Mouse (Mus musculus): ENCODE results near the gene Elf2. TPM values are rescaled to one million over a fixed set of nuclear protein-coding genes. Genes with fewer than 3 reads are reported as not detected.

Elf2 gene
- polyA plus RNA-seq, 1 experiment from 2014 or later: 38.6 TPM

DNA sequence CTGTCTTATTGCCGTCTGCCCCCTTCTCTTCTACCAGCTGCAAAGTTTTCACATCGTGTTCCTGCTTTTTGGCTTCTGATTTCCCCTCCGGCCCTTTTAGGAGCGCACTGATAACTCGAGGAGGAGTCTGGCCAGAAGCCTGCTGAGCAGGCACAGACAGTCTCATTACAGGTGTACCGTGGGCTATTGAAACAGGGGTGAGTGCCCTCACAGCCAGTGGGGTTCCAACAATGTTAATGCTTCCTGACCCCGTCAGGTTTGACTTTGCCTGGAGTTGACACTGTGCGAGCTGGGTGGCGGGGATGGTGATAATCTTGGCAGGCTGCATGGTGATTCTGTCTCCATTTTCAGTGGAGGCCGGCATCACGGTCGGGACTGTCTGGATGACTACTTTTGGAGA is 84.0 kb downstream of the Elf2 start:
- H3K4me1 ChIP-seq (replicated peaks; ENCODE audit: control insufficient read depth, insufficient read depth, low read length): no peaks in the 10 kb centered on the region
- H3K27ac ChIP-seq (ENCODE audit: low read depth, low read length): no peak overlapping the region
- no peaks in the 10 kb centered on the region for H3K9me3 ChIP-seq (ENCODE audit: control insufficient read depth)
- H3K36me3 ChIP-seq (ENCODE audit: control insufficient read depth, insufficient read depth): peaks cover 90% of the 10 kb centered on the region
- TF ChIP-seq CTCF (IDR thresholded peaks at IDR 0.05; ENCODE audit: low read depth): no peak
- WGBS: 91% methylated on average over 12 of the region's 12 CpGs
- ATAC-seq: no peak
- no peak overlapping the region for H3K4me2 ChIP-seq (replicated peaks; ENCODE audit: low read depth)
- no peak overlapping the region for H3K9ac ChIP-seq (ENCODE audit: low read depth, low read length)
- no peaks in the 10 kb centered on the region for H3K27me3 ChIP-seq (replicated peaks; ENCODE audit: control insufficient read depth, insufficient read depth, low read length)
- no peak overlapping the region for H3K4me3 ChIP-seq (ENCODE audit: low read depth, low read length)

DNA sequence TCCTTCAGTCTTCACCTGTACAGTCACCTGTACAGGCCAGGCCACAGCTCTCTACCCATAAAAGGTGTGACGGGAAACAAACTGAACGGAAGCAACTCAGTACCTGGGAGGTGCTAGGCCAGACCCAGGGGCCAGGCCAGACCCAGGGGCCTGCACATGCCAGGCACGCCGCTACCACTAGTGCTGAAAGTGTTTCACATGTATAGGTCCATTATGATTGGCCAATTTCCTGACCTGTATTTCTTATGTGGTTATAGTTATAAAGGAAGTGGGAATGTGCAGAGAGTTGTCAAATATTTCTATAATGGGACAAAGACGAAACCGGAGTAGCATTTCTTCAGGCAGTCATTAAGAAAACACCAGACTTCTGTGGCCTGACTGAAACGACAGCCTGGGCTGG is 85.7 kb downstream of the Elf2 start:
- H3K27ac ChIP-seq (ENCODE audit: low read depth, low read length): no peak overlapping the region
- H3K27me3 ChIP-seq (replicated peaks; ENCODE audit: control insufficient read depth, insufficient read depth, low read length): no peaks in the 10 kb centered on the region
- H3K4me3 ChIP-seq (ENCODE audit: low read depth, low read length): no peak overlapping the region
- H3K4me1 ChIP-seq (replicated peaks; ENCODE audit: control insufficient read depth, insufficient read depth, low read length): no peaks in the 10 kb centered on the region
- TF ChIP-seq CTCF (IDR thresholded peaks at IDR 0.05; ENCODE audit: low read depth): no peak
- no peak for ATAC-seq
- no peaks in the 10 kb centered on the region for H3K9me3 ChIP-seq (ENCODE audit: control insufficient read depth)
- H3K36me3 ChIP-seq (ENCODE audit: control insufficient read depth, insufficient read depth): peaks cover 81% of the 10 kb centered on the region
- 86% methylated on average over 7 of the region's 7 CpGs for whole genome bisulfite sequencing
- no peak overlapping the region for H3K4me2 ChIP-seq (replicated peaks; ENCODE audit: low read depth)
- H3K9ac ChIP-seq (ENCODE audit: low read depth, low read length): no peak overlapping the region

DNA sequence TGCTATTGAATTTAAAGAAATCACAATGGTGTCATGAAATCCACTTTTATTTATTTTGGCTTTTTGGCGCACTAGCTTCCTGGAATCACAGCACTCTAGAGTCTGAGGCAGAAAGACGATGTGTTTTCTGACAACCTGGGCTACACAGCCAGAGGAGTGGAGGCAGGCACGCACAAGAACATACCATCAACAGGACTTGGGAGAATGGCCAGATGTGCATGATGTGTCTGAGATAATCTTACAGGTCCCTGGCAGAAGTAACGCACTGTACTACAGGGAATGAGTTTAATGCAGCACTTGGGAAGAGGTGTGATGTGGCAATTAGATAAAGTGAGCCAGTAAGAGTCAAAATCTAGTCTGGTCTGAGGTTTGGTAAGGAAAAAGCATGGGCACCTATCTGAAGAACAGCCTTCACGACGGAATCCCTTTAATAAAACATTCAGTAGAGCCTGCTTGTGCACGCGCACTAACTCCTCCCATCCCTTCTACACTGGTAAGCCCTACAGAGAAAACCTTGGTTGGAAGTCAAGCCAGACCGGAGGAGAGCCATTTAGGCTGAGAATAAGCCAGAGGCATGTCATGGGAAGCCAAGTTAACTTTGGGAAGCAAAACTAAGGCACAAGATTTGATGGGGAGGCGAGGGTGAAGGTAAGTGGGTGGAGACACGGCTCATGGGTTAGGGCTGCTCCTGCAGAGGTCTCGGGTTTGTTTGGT is 87.6 kb downstream of the Elf2 start:
- Histone ChIP-seq H3K27ac (ENCODE audit: low read depth, low read length) (no peak overlapping the region), H3K4me1 (replicated peaks; ENCODE audit: control insufficient read depth, insufficient read depth, low read length) (no peaks in the 10 kb centered on the region), H3K27me3 (replicated peaks; ENCODE audit: control insufficient read depth, insufficient read depth, low read length) (no peaks in the 10 kb centered on the region), H3K4me2 (replicated peaks; ENCODE audit: low read depth) (no peak overlapping the region), H3K36me3 (ENCODE audit: control insufficient read depth, insufficient read depth) (peaks cover 72% of the 10 kb centered on the region), H3K9ac (ENCODE audit: low read depth, low read length) (no peak overlapping the region), H3K9me3 (ENCODE audit: control insufficient read depth) (no peaks in the 10 kb centered on the region), H3K4me3 (ENCODE audit: low read depth, low read length) (no peak overlapping the region)
- TF ChIP-seq CTCF (IDR thresholded peaks at IDR 0.05; ENCODE audit: low read depth): no peak
- no peak for ATAC-seq
- 90% methylated on average over 12 of the region's 12 CpGs for WGBS

DNA sequence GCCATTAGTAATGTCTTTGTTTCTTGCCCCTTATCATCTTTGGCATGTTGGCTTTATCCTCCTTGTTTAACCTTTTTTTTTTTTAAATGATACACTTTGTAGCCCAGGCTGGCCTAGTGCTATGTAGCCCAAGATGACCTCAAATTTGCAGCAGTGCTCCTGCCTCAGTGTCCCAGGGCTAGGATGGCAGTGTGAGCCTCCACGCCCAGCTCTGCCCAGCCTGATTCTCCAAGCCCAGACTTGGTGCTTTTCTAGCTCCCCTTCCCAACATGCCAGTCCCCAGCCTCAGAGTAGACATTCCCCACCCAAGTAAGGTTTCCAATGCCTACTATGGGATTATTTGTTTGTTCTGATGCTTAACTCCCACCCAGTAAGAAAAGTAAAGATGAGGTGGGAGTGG is 88.2 kb downstream of the Elf2 start:
- no peak for TF ChIP-seq CTCF (IDR thresholded peaks at IDR 0.05; ENCODE audit: low read depth)
- peaks cover 69% of the 10 kb centered on the region for H3K36me3 ChIP-seq (ENCODE audit: control insufficient read depth, insufficient read depth)
- no peak for ATAC-seq
- H3K27me3 ChIP-seq (replicated peaks; ENCODE audit: control insufficient read depth, insufficient read depth, low read length): no peaks in the 10 kb centered on the region
- no peaks in the 10 kb centered on the region for H3K4me1 ChIP-seq (replicated peaks; ENCODE audit: control insufficient read depth, insufficient read depth, low read length)
- 95% methylated on average over 1 of the region's 1 CpGs for WGBS
- H3K9me3 ChIP-seq (ENCODE audit: control insufficient read depth): no peaks in the 10 kb centered on the region
- H3K9ac ChIP-seq (ENCODE audit: low read depth, low read length): no peak overlapping the region
- H3K27ac ChIP-seq (ENCODE audit: low read depth, low read length): no peak overlapping the region
- H3K4me2 ChIP-seq (replicated peaks; ENCODE audit: low read depth): no peak overlapping the region
- no peak overlapping the region for H3K4me3 ChIP-seq (ENCODE audit: low read depth, low read length)

DNA sequence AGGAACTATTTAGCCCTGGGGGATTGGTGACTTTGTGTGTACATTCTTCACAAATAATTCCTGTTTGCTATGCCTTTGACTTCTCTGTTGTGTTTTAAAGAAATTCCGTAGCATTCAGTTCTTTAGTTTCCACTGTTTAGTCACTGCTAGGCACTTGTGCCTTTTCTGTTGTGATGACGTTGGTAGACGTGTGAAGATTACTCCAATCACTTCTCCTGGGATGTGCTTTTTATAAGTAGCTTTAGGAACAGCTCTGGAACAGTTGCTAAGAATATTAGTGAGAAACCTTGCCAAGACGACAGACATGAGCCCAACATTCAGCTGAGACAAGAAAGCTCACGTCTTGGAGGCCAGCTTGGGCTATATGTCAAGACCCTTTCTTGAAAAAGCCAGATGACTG is 89.4 kb downstream of the Elf2 start:
- no peaks in the 10 kb centered on the region for H3K27me3 ChIP-seq (replicated peaks; ENCODE audit: control insufficient read depth, insufficient read depth, low read length)
- no peak overlapping the region for H3K4me3 ChIP-seq (ENCODE audit: low read depth, low read length)
- no peak overlapping the region for H3K27ac ChIP-seq (ENCODE audit: low read depth, low read length)
- H3K9me3 ChIP-seq (ENCODE audit: control insufficient read depth): no peaks in the 10 kb centered on the region
- TF ChIP-seq CTCF (IDR thresholded peaks at IDR 0.05; ENCODE audit: low read depth): no peak
- no peak overlapping the region for H3K4me2 ChIP-seq (replicated peaks; ENCODE audit: low read depth)
- 76% methylated on average over 5 of the region's 5 CpGs for WGBS
- no peaks in the 10 kb centered on the region for H3K4me1 ChIP-seq (replicated peaks; ENCODE audit: control insufficient read depth, insufficient read depth, low read length)
- peaks cover 58% of the 10 kb centered on the region for H3K36me3 ChIP-seq (ENCODE audit: control insufficient read depth, insufficient read depth)
- no peak for ATAC-seq
- no peak overlapping the region for H3K9ac ChIP-seq (ENCODE audit: low read depth, low read length)

DNA sequence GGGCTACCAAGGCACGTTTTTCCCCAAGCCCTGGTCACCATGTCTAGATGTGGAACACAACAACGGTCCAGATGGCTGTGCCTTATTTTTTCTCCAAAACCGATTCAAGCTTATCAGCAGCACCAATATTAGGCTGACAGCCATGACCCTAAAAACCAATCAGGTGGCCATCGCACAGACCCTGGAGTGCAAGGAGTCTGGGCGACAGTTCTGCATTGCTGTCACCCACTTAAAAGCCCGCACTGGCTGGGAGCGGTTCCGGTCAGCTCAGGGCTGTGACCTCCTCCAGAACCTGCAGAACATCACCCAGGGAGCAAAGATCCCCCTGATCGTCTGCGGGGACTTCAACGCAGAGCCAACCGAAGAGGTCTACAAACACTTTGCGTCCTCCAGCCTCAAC is 90.6 kb downstream of the Elf2 start:
- Histone ChIP-seq H3K9me3 (ENCODE audit: control insufficient read depth) (no peaks in the 10 kb centered on the region), H3K27me3 (replicated peaks; ENCODE audit: control insufficient read depth, insufficient read depth, low read length) (no peaks in the 10 kb centered on the region), H3K4me1 (replicated peaks; ENCODE audit: control insufficient read depth, insufficient read depth, low read length) (no peaks in the 10 kb centered on the region), H3K4me3 (ENCODE audit: low read depth, low read length) (no peak overlapping the region), H3K4me2 (replicated peaks; ENCODE audit: low read depth) (no peak overlapping the region), H3K36me3 (ENCODE audit: control insufficient read depth, insufficient read depth) (peaks cover 51% of the 10 kb centered on the region), H3K27ac (ENCODE audit: low read depth, low read length) (no peak overlapping the region), H3K9ac (ENCODE audit: low read depth, low read length) (no peak overlapping the region)
- WGBS: 94% methylated on average over 13 of the region's 13 CpGs
- TF ChIP-seq CTCF (IDR thresholded peaks at IDR 0.05; ENCODE audit: low read depth): no peak
- no peak for ATAC-seq

DNA sequence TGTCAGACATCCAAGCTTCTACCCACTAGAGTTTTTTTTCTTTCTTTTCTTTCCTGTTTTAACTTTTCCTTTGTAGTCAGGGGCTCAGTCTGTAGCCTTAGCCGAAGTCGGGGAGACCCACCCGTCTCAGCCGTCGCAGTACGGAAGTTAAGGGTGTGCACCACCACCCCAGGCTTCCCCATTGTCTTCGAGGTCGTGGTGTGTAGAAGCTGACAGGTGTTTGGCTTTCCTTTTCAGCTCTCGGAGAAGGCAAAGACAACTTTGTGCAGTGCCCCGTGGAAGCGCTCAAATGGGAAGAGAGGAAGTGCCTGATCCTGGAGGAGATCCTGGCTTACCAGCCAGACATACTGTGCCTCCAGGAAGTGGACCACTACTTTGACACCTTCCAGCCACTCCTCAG is 91.0 kb downstream of the Elf2 start:
- Histone ChIP-seq H3K27me3 (replicated peaks; ENCODE audit: control insufficient read depth, insufficient read depth, low read length) (no peaks in the 10 kb centered on the region), H3K27ac (ENCODE audit: low read depth, low read length) (no peak overlapping the region), H3K36me3 (ENCODE audit: control insufficient read depth, insufficient read depth) (peaks cover 46% of the 10 kb centered on the region), H3K9ac (ENCODE audit: low read depth, low read length) (no peak overlapping the region), H3K9me3 (ENCODE audit: control insufficient read depth) (no peaks in the 10 kb centered on the region), H3K4me3 (ENCODE audit: low read depth, low read length) (no peak overlapping the region), H3K4me1 (replicated peaks; ENCODE audit: control insufficient read depth, insufficient read depth, low read length) (no peaks in the 10 kb centered on the region), H3K4me2 (replicated peaks; ENCODE audit: low read depth) (no peak overlapping the region)
- no peak for ATAC-seq
- TF ChIP-seq CTCF (IDR thresholded peaks at IDR 0.05; ENCODE audit: low read depth): no peak
- 82% methylated on average over 11 of the region's 11 CpGs for WGBS
